Mouse (Mus musculus) megakaryocyte, adult 5-6 weeks (primary cell): ENCODE data around the gene Gm4792. TPM values are rescaled to one million over a fixed set of nuclear protein-coding genes. Genes with fewer than 3 reads are reported as not detected.

Experiments
- total RNA-seq, 2 experiments: library from RNA; stranded (forward) in 1 of 2; stranded (reverse) in 1 of 2; fragments of 153-499, 151-499 nt in 1 of 2; fragments of 221-1000, 200-1000 nt in 1 of 2; gene quantifications; 2 replicates each; pipeline versions ENCODE4 v1.2.3 to v1.2.4; 2015 to 2017

Gene Gm4792
- total RNA-seq, 2 experiments from 2014 or later, result not detected

Other genes starting within 250 kb of the Gm4792 start
- 9.8 and 10.6 TPM in 2 replicates for gene Nr2c1, start 150.7 kb downstream of the Gm4792 start, total RNA-seq (2015)
- gene Nr2c1, start 150.7 kb downstream of the Gm4792 start, total RNA-seq (2017), result 3.5 and 3.9 TPM in 2 replicates
- gene Ndufa12, start 100.0 kb downstream of the Gm4792 start, total RNA-seq (2015), result 57.3 and 61.5 TPM in 2 replicates
- gene Ndufa12, start 100.0 kb downstream of the Gm4792 start, total RNA-seq (2017), result 166 and 181 TPM in 2 replicates
- 2.1 and 4.8 TPM in 2 replicates for gene Tmcc3, start 13.2 kb upstream of the Gm4792 start, total RNA-seq (2015)
- gene Tmcc3, start 13.2 kb upstream of the Gm4792 start, total RNA-seq (2017), result 1.6 and 2.9 TPM in 2 replicates